Mouse (Mus musculus): ENCODE results near the gene Tmem135. TPM values are rescaled to one million over a fixed set of nuclear protein-coding genes. Genes with fewer than 3 reads are reported as not detected.

The Tmem135 gene
- polyA plus RNA-seq, 1 experiment from 2014 or later = 22.9 TPM

- no peak overlapping the region for H3K4me2 ChIP-seq (replicated peaks)
- no peaks in the 10 kb centered on the region for H3K36me3 ChIP-seq
- WGBS = 35% methylated on average over 5 of the region's 5 CpGs
- H3K9ac ChIP-seq = no peak overlapping the region
- no peaks in the 10 kb centered on the region for H3K9me3 ChIP-seq
- H3K27me3 ChIP-seq = no peaks in the 10 kb centered on the region
- H3K4me1 ChIP-seq = peaks cover 31% of the 10 kb centered on the region
- peak; percentile 70; the same call in 1 of the 2 replicates for ATAC-seq (ENCODE audit: low FRiP score, low read depth)
- H3K4me3 ChIP-seq = no peak overlapping the region
- no peak overlapping the region; the same call in 1 of the 2 replicates for H3K27ac ChIP-seq
These were observed 210.6 kb downstream of the Tmem135 start for GRCm38 (mm10) chr7:89193459-89193858.

GRCm38 (mm10) chr7:89183928-89184327 lies 220.1 kb downstream of the Tmem135 start:
- 60% methylated on average over 4 of the region's 4 CpGs for WGBS

GRCm38 (mm10) chr7:89182943-89183342 lies 221.1 kb downstream of the Tmem135 start:
- no peak overlapping the region for H3K4me2 ChIP-seq (replicated peaks)
- no peak overlapping the region for H3K9ac ChIP-seq
- H3K27me3 ChIP-seq = no peaks in the 10 kb centered on the region
- H3K4me1 ChIP-seq = peaks cover 6% of the 10 kb centered on the region; the same call in 1 of the 2 replicates
- no peaks in the 10 kb centered on the region for H3K36me3 ChIP-seq
- no peak overlapping the region for H3K27ac ChIP-seq
- ATAC-seq (ENCODE audit: low FRiP score, low read depth) = no peak; the same call in 1 of the 2 replicates
- no peaks in the 10 kb centered on the region for H3K9me3 ChIP-seq
- H3K4me3 ChIP-seq = no peak overlapping the region
- 56% methylated on average over 5 of the region's 5 CpGs for WGBS

More at GRCm38 (mm10) chr7:89183928-89184327, 220.1 kb downstream of the Tmem135 start:
- H3K36me3 ChIP-seq = no peaks in the 10 kb centered on the region
- peak; percentile 48; the same call in 1 of the 2 replicates for ATAC-seq (ENCODE audit: low FRiP score, low read depth)
- H3K27me3 ChIP-seq = no peaks in the 10 kb centered on the region
- H3K4me2 ChIP-seq (replicated peaks) = no peak overlapping the region
- H3K4me1 ChIP-seq = peaks cover 6% of the 10 kb centered on the region; the same call in 1 of the 2 replicates
- H3K9ac ChIP-seq = no peak overlapping the region
- no peak overlapping the region for H3K27ac ChIP-seq
- H3K4me3 ChIP-seq = no peak overlapping the region
- no peaks in the 10 kb centered on the region for H3K9me3 ChIP-seq

DNA sequence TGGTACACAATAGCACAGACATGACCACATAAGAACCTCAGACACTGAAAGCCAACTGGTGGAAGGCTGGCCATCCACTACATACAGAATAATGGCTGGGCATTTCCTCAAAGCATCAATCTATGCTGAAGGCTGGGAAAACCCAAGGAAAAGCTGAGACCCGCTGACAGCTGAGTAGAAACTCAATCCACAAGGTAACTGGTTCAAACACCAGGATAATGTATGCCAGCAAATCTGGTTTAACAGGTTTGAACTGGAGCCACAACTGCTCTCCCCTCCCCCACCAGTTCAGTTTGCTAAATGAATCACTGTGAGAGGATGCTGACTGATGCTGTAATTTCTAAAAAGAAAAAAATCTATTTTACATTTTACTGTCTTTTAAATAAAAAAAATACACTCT lies 222.7 kb downstream of the Tmem135 start:
- no peak for ATAC-seq (ENCODE audit: low FRiP score, low read depth)
- no peaks in the 10 kb centered on the region for H3K27me3 ChIP-seq
- H3K4me3 ChIP-seq = no peak overlapping the region
- no peak overlapping the region for H3K4me2 ChIP-seq (replicated peaks)
- H3K9me3 ChIP-seq = no peaks in the 10 kb centered on the region
- H3K36me3 ChIP-seq = no peaks in the 10 kb centered on the region
- H3K27ac ChIP-seq = no peak overlapping the region
- WGBS = 58% methylated on average over 1 of the region's 1 CpGs
- peaks cover 6% of the 10 kb centered on the region; the same call in 1 of the 2 replicates for H3K4me1 ChIP-seq
- no peak overlapping the region for H3K9ac ChIP-seq

DNA sequence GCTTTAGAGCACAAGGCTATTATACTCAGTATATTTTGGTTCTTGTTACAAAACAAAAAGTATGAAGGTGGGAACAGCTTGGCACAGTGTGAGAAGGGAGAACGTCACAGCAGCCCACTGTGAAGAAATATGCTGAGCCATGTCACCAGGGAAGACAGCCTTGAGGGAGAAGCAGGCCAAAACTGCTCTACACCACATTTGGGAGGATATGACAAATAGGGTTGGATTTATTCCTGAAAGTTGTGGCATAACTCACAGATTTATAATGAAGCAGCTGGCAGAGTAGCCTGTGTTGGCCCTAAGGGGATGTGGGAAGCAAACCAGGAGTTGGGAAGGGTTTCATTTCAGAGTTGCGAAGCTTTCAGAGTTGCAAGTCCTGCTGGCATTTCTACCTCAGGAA lies 225.4 kb downstream of the Tmem135 start:
- H3K4me1 ChIP-seq = peaks cover 10% of the 10 kb centered on the region; the same call in 1 of the 2 replicates
- no peak overlapping the region for H3K4me2 ChIP-seq (replicated peaks)
- 62% methylated on average over 2 of the region's 2 CpGs for WGBS
- no peaks in the 10 kb centered on the region for H3K36me3 ChIP-seq
- no peak overlapping the region for H3K27ac ChIP-seq
- H3K4me3 ChIP-seq = no peak overlapping the region
- H3K27me3 ChIP-seq = no peaks in the 10 kb centered on the region
- H3K9me3 ChIP-seq = no peaks in the 10 kb centered on the region
- no peak for ATAC-seq (ENCODE audit: low FRiP score, low read depth)
- H3K9ac ChIP-seq = no peak overlapping the region

DNA sequence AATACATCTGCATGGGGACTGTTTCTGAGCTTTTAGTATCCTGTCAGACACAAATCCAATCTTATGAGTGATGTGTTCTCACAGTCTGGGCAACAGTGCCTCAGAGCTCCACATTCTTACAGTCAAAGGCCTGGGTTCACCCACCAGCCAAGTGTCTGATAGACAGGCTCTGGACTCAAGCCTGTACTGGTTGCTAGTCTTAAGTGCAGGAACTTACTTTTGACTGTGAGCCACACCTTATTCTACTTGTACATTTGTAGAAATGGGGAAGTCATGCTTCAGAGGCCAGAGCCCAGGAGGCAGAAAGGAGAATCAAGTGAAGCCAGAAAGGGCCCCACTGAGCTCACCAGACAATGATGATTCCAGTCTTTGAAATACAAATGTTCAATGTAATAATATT lies 226.1 kb downstream of the Tmem135 start:
- H3K9ac ChIP-seq = no peak overlapping the region
- no peak overlapping the region for H3K27ac ChIP-seq
- ATAC-seq (ENCODE audit: low FRiP score, low read depth) = no peak

GRCm38 (mm10) chr7:89174430-89174829 lies 229.6 kb downstream of the Tmem135 start:
- no peak for ATAC-seq (ENCODE audit: low FRiP score, low read depth)
- Histone ChIP-seq H3K9ac (no peak overlapping the region), H3K9me3 (no peaks in the 10 kb centered on the region), H3K4me1 (0 out of 2 replicates have a peak, but pooled peaks cover 12% of the 10 kb centered on the region), H3K4me2 (replicated peaks) (no peak overlapping the region), H3K27ac (no peak overlapping the region), H3K4me3 (no peak overlapping the region), H3K27me3 (no peaks in the 10 kb centered on the region), H3K36me3 (no peaks in the 10 kb centered on the region)
- 88% methylated on average over 4 of the region's 4 CpGs for WGBS

More for the DNA sequence above, 226.1 kb downstream of the Tmem135 start:
- Histone ChIP-seq H3K4me2 (replicated peaks) (no peak overlapping the region), H3K4me1 (0 out of 2 replicates have a peak, but pooled peaks cover 10% of the 10 kb centered on the region), H3K27me3 (no peaks in the 10 kb centered on the region), H3K36me3 (no peaks in the 10 kb centered on the region), H3K9me3 (no peaks in the 10 kb centered on the region), H3K4me3 (no peak overlapping the region)

GRCm38 (mm10) chr7:89173018-89173417 lies 231.0 kb downstream of the Tmem135 start:
- no peaks in the 10 kb centered on the region for H3K36me3 ChIP-seq
- no peaks in the 10 kb centered on the region for H3K9me3 ChIP-seq
- 85% methylated on average over 1 of the region's 1 CpGs for WGBS
- no peak overlapping the region for H3K27ac ChIP-seq
- H3K4me1 ChIP-seq = 0 out of 2 replicates have a peak, but pooled peaks cover 12% of the 10 kb centered on the region
- H3K9ac ChIP-seq = no peak overlapping the region
- no peak for ATAC-seq (ENCODE audit: low FRiP score, low read depth)
- no peak overlapping the region for H3K4me2 ChIP-seq (replicated peaks)
- H3K4me3 ChIP-seq = no peak overlapping the region
- H3K27me3 ChIP-seq = no peaks in the 10 kb centered on the region

DNA sequence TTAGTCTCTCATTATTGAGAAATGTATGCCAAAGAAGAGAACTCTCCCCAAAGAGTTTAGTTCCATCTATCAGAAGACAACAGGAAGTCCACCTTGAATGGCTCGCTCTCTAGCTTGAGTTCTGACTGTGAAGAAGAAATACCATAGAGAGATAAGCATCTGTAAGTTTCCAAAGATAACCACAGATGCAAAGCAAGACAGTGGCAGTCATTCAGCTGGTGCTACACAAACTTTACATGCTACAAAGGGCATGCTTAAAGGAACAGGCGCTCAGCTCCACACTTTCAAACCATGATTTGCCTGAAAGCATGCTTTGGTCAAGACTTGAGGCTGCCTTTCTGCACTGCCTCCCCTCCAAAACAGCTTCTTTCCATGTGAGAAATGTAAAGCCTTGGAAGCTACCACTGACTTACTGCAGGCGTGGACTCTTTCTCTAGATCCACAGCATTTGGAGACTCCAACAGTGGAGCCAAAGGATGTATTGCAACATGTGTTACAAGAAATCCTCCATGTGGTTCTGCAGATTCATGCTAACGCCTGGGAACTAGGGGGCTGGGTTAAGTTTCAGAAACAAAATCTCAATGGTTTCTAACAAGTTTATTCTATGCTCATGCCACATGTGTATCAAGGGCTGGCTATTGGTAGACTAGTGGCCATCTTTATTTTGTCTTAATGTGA lies 232.1 kb downstream of the Tmem135 start:
- Histone ChIP-seq H3K27me3 (no peaks in the 10 kb centered on the region), H3K9ac (no peak overlapping the region), H3K36me3 (no peaks in the 10 kb centered on the region), H3K9me3 (no peaks in the 10 kb centered on the region), H3K27ac (no peak overlapping the region), H3K4me3 (no peak overlapping the region), H3K4me2 (replicated peaks) (no peak overlapping the region), H3K4me1 (0 out of 2 replicates have a peak, but pooled peaks cover 12% of the 10 kb centered on the region)
- ATAC-seq (ENCODE audit: low FRiP score, low read depth) = no peak
- WGBS = 80% methylated on average over 4 of the region's 4 CpGs

GRCm38 (mm10) chr7:89168606-89169005 lies 235.4 kb downstream of the Tmem135 start:
- Histone ChIP-seq H3K27ac (no peak overlapping the region), H3K36me3 (no peaks in the 10 kb centered on the region), H3K9ac (no peak overlapping the region), H3K4me2 (replicated peaks) (no peak overlapping the region), H3K27me3 (no peaks in the 10 kb centered on the region), H3K4me1 (0 out of 2 replicates have a peak, but pooled peaks cover 8% of the 10 kb centered on the region), H3K4me3 (no peak overlapping the region), H3K9me3 (no peaks in the 10 kb centered on the region)
- no peak for ATAC-seq (ENCODE audit: low FRiP score, low read depth)
- WGBS = 27% methylated on average over 2 of the region's 2 CpGs

- H3K27ac ChIP-seq = no peak overlapping the region
- H3K4me3 ChIP-seq = no peak overlapping the region
- H3K9me3 ChIP-seq = no peaks in the 10 kb centered on the region
- H3K36me3 ChIP-seq = no peaks in the 10 kb centered on the region
- no peak for ATAC-seq (ENCODE audit: low FRiP score, low read depth)
- peaks cover 14% of the 10 kb centered on the region for H3K4me1 ChIP-seq
- 79% methylated on average over 4 of the region's 4 CpGs for WGBS
- no peak overlapping the region for H3K9ac ChIP-seq
- no peak overlapping the region for H3K4me2 ChIP-seq (replicated peaks)
- H3K27me3 ChIP-seq = no peaks in the 10 kb centered on the region
These were observed 238.5 kb downstream of the Tmem135 start for GRCm38 (mm10) chr7:89165528-89165927.

- Histone ChIP-seq H3K4me1 (peaks cover 24% of the 10 kb centered on the region), H3K9me3 (no peaks in the 10 kb centered on the region), H3K27ac (no peak overlapping the region), H3K9ac (no peak overlapping the region), H3K4me2 (replicated peaks) (no peak overlapping the region), H3K36me3 (peaks cover 5% of the 10 kb centered on the region), H3K4me3 (no peak overlapping the region), H3K27me3 (no peaks in the 10 kb centered on the region)
- ATAC-seq (ENCODE audit: low FRiP score, low read depth) = no peak
- WGBS = 72% methylated on average over 6 of the region's 6 CpGs
These were observed 242.2 kb downstream of the Tmem135 start for GRCm38 (mm10) chr7:89161610-89162378.

All from limb, embryonic 13.5 days (tissue).